Mouse (Mus musculus) kidney, embryonic 16.5 days (tissue): ENCODE measurements around the gene Sspo. TPM values are rescaled to one million over a fixed set of nuclear protein-coding genes. Genes with fewer than 3 reads are reported as not detected.
A peak's percentile ranks its signal among the peaks of the same experiment; 100 is the strongest.

Source experiments
- ATAC-seq: fragments of 200-750 bp; cut with Nextera tagmentation; 2 replicates; pipeline ENCODE4 v1.8.0; 2017; ENCODE audit warnings: moderate TSS enrichment; ENCODE audit not compliant: low FRiP score, low TSS enrichment
- H3K27ac ChIP-seq: fragments of 300-500 bp; sonication (generic); 2 replicates; pipeline ENCODE4 v1.5.1; 2014; ENCODE audit warnings: low read length
- H3K27me3 ChIP-seq: fragments of 300-500 bp; sonication (generic); 2 replicates; pipeline ENCODE4 v1.6.1; 2014; ENCODE audit warnings: low read length, control low read depth, mixed read lengths; ENCODE audit not compliant: insufficient read depth
- H3K36me3 ChIP-seq: fragments of 300-500 bp; sonication (generic); 2 replicates; pipeline ENCODE4 v1.6.1; 2014; ENCODE audit warnings: low read length, control low read depth, mixed read lengths; ENCODE audit not compliant: insufficient read depth
- H3K4me1 ChIP-seq: fragments of 300-500 bp; sonication (generic); 2 replicates; pipeline ENCODE4 v1.6.1; 2014; ENCODE audit warnings: low read length, control low read depth, mixed read lengths; ENCODE audit not compliant: insufficient read depth
- H3K4me2 ChIP-seq: fragments of 300-500 bp; sonication (generic); replicated peaks from 2 replicates; pipeline ENCODE4 v1.6.1; 2014; ENCODE audit warnings: low read depth, low read length
- H3K4me3 ChIP-seq: fragments of 300-500 bp; sonication (generic); 2 replicates; pipeline ENCODE4 v1.5.1; 2014; ENCODE audit warnings: mild to moderate bottlenecking, low read length
- H3K9ac ChIP-seq: fragments of 300-500 bp; sonication (generic); replicated peaks from 2 replicates; pipeline ENCODE4 v1.6.1; 2014; ENCODE audit warnings: low read length
- H3K9me3 ChIP-seq: fragments of 300-500 bp; sonication (generic); 2 replicates; pipeline ENCODE4 v1.6.1; 2016; ENCODE audit warnings: low read length, control low read depth
- WGBS: fragments of 180-500 bp; shearing (Covaris S2); extraction: QIAGEN DNeasy Blood & Tissue Kit; methylation state at CpG from one replicate; pipeline ENCODE4 v1.1.7; 2014; 5-methylcytosine and 5-hydroxymethylcytosine counted together
- polyA plus RNA-seq: library from polyadenylated mRNA; unstranded; fragments of >200 nt; fragmentation: Nextera tagmentation; extraction: Ambion mirVana; gene quantifications from 2 replicates; pipeline ENCODE4 v1.2.1, GENCODE M21; 2015

Sspo gene
- polyA plus RNA-seq, 1 experiment from 2014 or later, result 0.97 TPM

DNA sequence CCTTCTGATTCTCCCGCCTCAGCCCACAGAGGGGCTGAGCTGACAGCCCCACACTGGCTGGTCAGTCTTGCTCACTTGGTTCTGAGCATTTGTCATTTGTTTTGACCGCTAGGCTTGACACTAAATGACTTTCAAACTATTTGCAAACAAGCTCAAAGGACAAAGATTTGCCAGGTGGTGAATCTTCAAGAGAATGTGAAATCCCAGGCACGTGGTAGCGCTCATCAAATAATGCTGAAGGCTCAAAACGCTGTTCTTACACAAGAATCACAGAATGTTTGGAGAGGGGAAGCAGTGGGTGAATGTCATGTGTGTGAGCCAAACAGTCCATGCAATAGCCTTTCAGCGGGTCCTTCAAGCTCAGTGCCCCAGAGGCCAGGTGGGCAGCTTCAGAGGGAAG is 13.4 kb upstream of the Sspo start:
- Histone ChIP-seq H3K4me2 (no peak overlapping the region), H3K36me3 (peaks cover 24% of the 10 kb centered on the region), H3K27me3 (no peaks in the 10 kb centered on the region), H3K4me3 (no peak overlapping the region), H3K9me3 (no peaks in the 10 kb centered on the region), H3K9ac (no peak overlapping the region), H3K27ac (peak overlapping the region; percentile 40; the same call in 1 of the 2 replicates), H3K4me1 (peaks cover 50% of the 10 kb centered on the region)
- 59% methylated on average over 6 of the region's 6 CpGs for WGBS
- no peak for ATAC-seq

- peak; percentile 14; the same call in 1 of the 2 replicates for ATAC-seq
- H3K27me3 ChIP-seq, result no peaks in the 10 kb centered on the region
- no peak overlapping the region for H3K9ac ChIP-seq
- H3K4me2 ChIP-seq, result no peak overlapping the region
- H3K9me3 ChIP-seq, result no peaks in the 10 kb centered on the region
- 41% methylated on average over 5 of the region's 5 CpGs for WGBS
- no peak overlapping the region for H3K4me3 ChIP-seq
- H3K36me3 ChIP-seq, result peaks cover 25% of the 10 kb centered on the region
- peak overlapping the region; percentile 40; the same call in 1 of the 2 replicates for H3K27ac ChIP-seq
- H3K4me1 ChIP-seq, result peaks cover 53% of the 10 kb centered on the region
These were observed 12.9 kb upstream of the Sspo start for GRCm38 (mm10) chr6:48435111-48435510.

- Histone ChIP-seq H3K4me1 (peaks cover 61% of the 10 kb centered on the region), H3K4me3 (no peak overlapping the region), H3K4me2 (no peak overlapping the region), H3K27me3 (no peaks in the 10 kb centered on the region), H3K27ac (0 out of 2 replicates have a peak overlapping the region, but pooled peaks have one; percentile 31), H3K9ac (no peak overlapping the region; the same call in 1 of the 2 replicates), H3K9me3 (no peaks in the 10 kb centered on the region), H3K36me3 (peaks cover 27% of the 10 kb centered on the region)
- WGBS, result 64% methylated on average over 5 of the region's 5 CpGs
- ATAC-seq, result no peak
These were observed 12.2 kb upstream of the Sspo start for GRCm38 (mm10) chr6:48435706-48436349.

GRCm38 (mm10) chr6:48437679-48438376 is 10.2 kb upstream of the Sspo start:
- no peaks in the 10 kb centered on the region for H3K27me3 ChIP-seq
- H3K36me3 ChIP-seq, result peaks cover 44% of the 10 kb centered on the region
- H3K27ac ChIP-seq, result no peak overlapping the region
- no peak overlapping the region for H3K4me3 ChIP-seq
- no peaks in the 10 kb centered on the region for H3K9me3 ChIP-seq
- WGBS, result 64% methylated on average over 35 of the region's 35 CpGs
- H3K9ac ChIP-seq, result no peak overlapping the region
- no peak for ATAC-seq
- H3K4me2 ChIP-seq, result no peak overlapping the region
- peaks cover 71% of the 10 kb centered on the region for H3K4me1 ChIP-seq

GRCm38 (mm10) chr6:48438475-48439125 is 9.4 kb upstream of the Sspo start:
- H3K27ac ChIP-seq, result no peak overlapping the region
- no peaks in the 10 kb centered on the region for H3K9me3 ChIP-seq
- no peak overlapping the region for H3K4me2 ChIP-seq
- no peak overlapping the region for H3K9ac ChIP-seq
- peaks cover 70% of the 10 kb centered on the region for H3K4me1 ChIP-seq
- no peak overlapping the region for H3K4me3 ChIP-seq
- 51% methylated on average over 55 of the region's 55 CpGs for WGBS
- H3K27me3 ChIP-seq, result no peaks in the 10 kb centered on the region
- ATAC-seq, result no peak
- H3K36me3 ChIP-seq, result peaks cover 44% of the 10 kb centered on the region

DNA sequence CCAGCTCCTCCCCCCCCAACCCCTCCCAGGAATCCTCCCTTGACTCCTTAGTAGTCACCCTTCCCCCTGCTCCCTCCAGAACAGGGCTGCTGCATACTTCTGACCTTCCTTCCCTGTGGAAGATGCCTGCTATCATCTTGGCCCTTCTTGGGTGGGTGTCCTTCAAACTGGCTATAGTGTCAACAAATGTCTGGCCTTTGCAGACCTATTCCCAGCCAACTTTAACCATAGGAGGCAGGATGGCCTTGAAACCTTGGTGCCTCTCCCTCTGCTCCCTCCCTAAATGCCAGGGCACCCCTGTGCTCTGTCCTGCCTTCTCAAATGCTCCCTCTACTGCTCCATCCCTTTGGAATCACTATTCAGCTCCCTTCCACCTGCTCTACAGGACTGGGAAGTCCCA is 8.4 kb upstream of the Sspo start:
- Histone ChIP-seq H3K36me3 (peaks cover 44% of the 10 kb centered on the region), H3K9me3 (no peaks in the 10 kb centered on the region), H3K9ac (no peak overlapping the region), H3K4me3 (no peak overlapping the region), H3K27ac (peak overlapping the region; percentile 79), H3K27me3 (no peaks in the 10 kb centered on the region), H3K4me2 (no peak overlapping the region), H3K4me1 (peaks cover 69% of the 10 kb centered on the region)
- no peak for ATAC-seq

DNA sequence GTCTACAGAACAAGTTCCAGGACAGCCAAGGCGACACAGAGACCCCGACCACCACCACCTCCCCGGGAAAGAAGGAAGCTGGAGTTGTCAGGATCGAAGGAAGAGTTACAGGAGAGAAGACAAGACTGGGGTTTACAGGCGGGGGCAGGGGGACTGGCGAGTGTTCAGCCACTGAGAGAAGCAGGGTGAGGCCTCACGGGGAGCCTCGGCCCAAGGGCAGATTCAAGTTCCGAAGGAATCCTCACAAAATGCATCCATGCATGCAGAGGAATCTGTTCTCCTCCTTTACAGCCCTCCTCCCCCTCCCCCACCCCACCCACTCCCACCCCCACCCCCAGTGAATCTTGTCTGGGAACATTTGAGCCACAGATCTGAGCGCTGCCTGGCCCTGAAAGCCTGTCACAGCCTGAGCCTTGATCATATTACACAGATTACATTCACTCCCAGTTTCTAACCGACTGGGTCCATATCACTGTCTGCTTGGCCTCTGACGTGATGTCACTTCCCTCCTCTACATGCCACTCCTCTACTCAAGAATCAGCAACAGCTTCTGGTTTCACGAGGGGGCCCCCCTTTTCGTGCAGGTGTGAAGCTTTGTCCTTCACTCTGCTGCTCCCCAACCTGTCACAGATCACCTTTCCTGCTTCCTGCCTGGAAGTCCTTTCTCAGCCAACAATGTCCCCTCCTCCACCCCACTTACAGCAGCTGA is 7.6 kb upstream of the Sspo start:
- peaks cover 44% of the 10 kb centered on the region for H3K36me3 ChIP-seq
- H3K4me1 ChIP-seq, result peaks cover 61% of the 10 kb centered on the region

DNA sequence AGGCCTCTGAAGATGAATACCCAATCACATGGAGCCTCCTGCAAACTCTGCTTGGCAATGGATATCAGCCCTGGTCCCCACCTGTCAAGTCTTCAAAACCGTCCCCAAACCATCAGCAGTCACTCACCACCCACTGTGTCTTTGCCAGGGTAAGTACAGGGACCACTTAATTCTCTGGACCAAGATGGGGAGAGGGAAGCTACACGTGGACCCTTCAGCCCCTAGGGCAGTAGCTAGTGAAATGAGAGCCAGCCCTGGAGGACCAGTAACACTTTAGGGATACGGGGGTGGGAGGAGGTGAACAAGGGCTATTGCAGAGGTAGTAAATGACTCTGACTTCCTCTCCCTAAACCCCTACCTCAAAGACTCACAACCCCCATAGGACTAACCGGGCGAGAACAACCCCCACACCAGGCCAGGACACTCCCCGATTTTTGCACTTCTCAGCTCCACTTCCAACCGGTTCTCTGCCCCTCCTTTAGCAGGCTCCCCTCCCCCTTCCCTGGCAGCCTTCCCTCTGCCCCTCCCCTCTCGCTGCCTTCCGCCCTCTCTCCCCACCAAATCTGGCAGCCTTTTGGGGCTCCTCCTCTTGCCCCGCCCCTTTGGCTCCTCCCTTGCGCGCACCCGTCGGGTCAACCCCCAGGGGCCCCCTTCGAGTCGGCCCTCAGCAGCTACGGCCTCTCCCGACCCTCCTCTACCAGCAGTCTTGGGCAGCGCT is 4.3 kb upstream of the Sspo start:
- peaks cover 60% of the 10 kb centered on the region for H3K4me1 ChIP-seq
- peaks cover 29% of the 10 kb centered on the region for H3K36me3 ChIP-seq
- H3K4me2 ChIP-seq, result peak overlapping the region; percentile 81
- H3K4me3 ChIP-seq, result peak overlapping the region; percentile 81
- no peaks in the 10 kb centered on the region for H3K9me3 ChIP-seq
- H3K27ac ChIP-seq, result peak overlapping the region; percentile 93
- peak; percentile 86 for ATAC-seq
- H3K27me3 ChIP-seq, result no peaks in the 10 kb centered on the region
- peak overlapping the region; percentile 71 for H3K9ac ChIP-seq
- WGBS, result 2% methylated on average over 17 of the region's 19 CpGs

More for the DNA sequence above, 7.6 kb upstream of the Sspo start:
- Histone ChIP-seq H3K9ac (0 out of 2 replicates have a peak overlapping the region, but pooled peaks have one; percentile 8), H3K4me3 (no peak overlapping the region), H3K9me3 (no peaks in the 10 kb centered on the region), H3K27ac (peak overlapping the region; percentile 79), H3K27me3 (no peaks in the 10 kb centered on the region), H3K4me2 (no peak overlapping the region)
- no peak for ATAC-seq
- WGBS, result 22% methylated on average over 14 of the region's 14 CpGs
